In the genomic region with DNA sequence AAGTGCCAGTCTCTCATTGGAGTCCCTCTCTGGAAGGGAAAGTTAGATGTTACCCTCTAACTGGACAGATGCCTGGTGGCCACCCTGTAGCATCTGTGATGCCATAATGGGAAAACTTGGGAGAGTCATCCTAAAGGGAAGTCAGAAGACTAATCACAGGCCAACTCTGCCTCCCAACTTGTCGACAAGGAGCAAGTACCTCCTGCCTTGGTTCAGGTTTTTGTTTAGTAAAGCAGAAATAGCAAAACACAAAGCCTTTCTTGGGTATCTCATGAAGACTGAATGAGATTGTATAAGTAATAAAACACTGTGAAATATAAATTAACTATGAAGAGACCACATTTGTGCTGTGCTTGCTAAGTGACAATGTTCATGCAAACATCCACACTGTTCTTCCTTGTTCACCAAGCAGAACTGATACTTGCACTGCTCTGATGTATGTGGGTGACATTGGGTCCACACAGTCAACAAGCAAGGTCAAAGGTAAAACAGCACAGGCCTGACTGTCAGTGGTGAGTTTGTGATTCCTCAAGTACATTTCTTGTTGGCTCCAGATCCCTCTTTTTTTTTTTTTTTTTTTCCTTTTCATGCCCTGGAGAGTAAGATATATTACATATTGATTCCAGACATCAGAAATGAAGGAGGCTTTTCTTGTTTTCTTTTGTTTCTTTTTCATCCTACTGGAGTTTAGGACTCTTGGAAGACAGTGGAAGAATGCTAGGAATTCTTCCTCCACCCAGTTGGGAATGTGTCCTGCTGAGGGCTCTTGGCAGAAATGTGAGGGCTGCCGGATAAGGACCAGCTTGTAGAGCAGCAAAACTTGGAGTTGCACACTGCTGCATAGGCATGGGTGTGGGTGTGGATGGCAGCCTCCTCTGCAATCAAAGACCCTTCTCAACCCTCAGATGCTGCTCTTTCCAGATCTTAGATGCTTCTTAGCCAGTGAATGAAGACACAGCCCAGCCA, we compare ENCODE assay signal across 8 mouse cellular contexts. TPM values are rescaled to one million over a fixed set of nuclear protein-coding genes. Genes with fewer than 3 reads are reported as not detected.
DNase-seq lines count a peak whose midpoint lies in the region; ATAC-seq lines count a peak whose summit lies in the region.

A gene (minus strand): TSS at position 51 of the 966 bp plus-strand sequence.

- H3K9ac ChIP-seq in liver, embryonic 16.5 days (ENCODE audit: low read depth, low read length) = no peak within 1 kb of the TSS
- no peak within 1 kb of the TSS for H3K9ac ChIP-seq in forebrain, embryonic 12.5 days

- 0 out of 2 replicates have a peak, but pooled peaks have one; percentile 35 for ATAC-seq in liver, embryonic 16.5 days (ENCODE audit: low read depth)
- no peak for ATAC-seq in forebrain, embryonic 12.5 days (ENCODE audit: low FRiP score)
- ATAC-seq in megakaryocyte-erythroid progenitor cell, adult 5-6 weeks (replicated peaks; ENCODE audit: low FRiP score, low TSS enrichment, poor library complexity, severe bottlenecking) = no peak

- no peaks in the 10 kb centered on the region for H3K36me3 ChIP-seq in liver, embryonic 16.5 days (ENCODE audit: control insufficient read depth, insufficient read depth)
- no peaks in the 10 kb centered on the region for H3K36me3 ChIP-seq in forebrain, embryonic 12.5 days (replicated peaks)

- H3K27ac ChIP-seq in liver, embryonic 16.5 days (ENCODE audit: low read length) = no peak within 1 kb of the TSS
- H3K27ac ChIP-seq in forebrain, embryonic 12.5 days = no peak within 1 kb of the TSS

- H3K4me2 ChIP-seq in liver, embryonic 16.5 days (ENCODE audit: low read depth, low read length) = no peak within 1 kb of the TSS
- no peak within 1 kb of the TSS for H3K4me2 ChIP-seq in forebrain, embryonic 12.5 days

- H3K27me3 ChIP-seq in liver, embryonic 16.5 days (ENCODE audit: control insufficient read depth, insufficient read depth, low read depth, low read length) = no peaks in the 10 kb centered on the region
- 0 out of 2 replicates have a peak, but pooled peaks cover 3% of the 10 kb centered on the region for H3K27me3 ChIP-seq in forebrain, embryonic 12.5 days

- H3K4me3 ChIP-seq in liver, embryonic 16.5 days (ENCODE audit: low read depth, low read length) = no peak within 1 kb of the TSS
- H3K4me3 ChIP-seq in forebrain, embryonic 12.5 days (replicated peaks) = no peak within 1 kb of the TSS

- 54% methylated on average over 2 of the region's 2 CpGs for WGBS in liver, embryonic 16.5 days (ENCODE audit: insufficient replicate concordance)
- WGBS in forebrain, embryonic 12.5 days = 74% methylated on average over 2 of the region's 2 CpGs

- intact Hi-C loops in heart, postnatal 25 days (cut with DNase I) = no loop called here

- H3K4me1 ChIP-seq in liver, embryonic 16.5 days (ENCODE audit: control insufficient read depth, low read depth, low read length) = no peaks in the 10 kb centered on the region
- peaks cover 10% of the 10 kb centered on the region for H3K4me1 ChIP-seq in forebrain, embryonic 12.5 days

- DNase-seq in liver (no peak), adipocyte (ENCODE audit: low spot score) (no peak)
- no peak for DNase-seq in heart, postnatal 25 days (ENCODE audit: low spot score)
- peak; percentile 37 for DNase-seq in mesoderm, embryonic 11.5 days (ENCODE audit: low read depth, low spot score)
- DNase-seq in kidney, adult 11 months = no peak

- H3K9me3 ChIP-seq in liver, embryonic 16.5 days (replicated peaks; ENCODE audit: control insufficient read depth, low read length) = no peaks in the 10 kb centered on the region
- no peaks in the 10 kb centered on the region for H3K9me3 ChIP-seq in forebrain, embryonic 12.5 days

RNA-seq across cellular contexts. Expression of the gene that starts here (rescaled TPM):
- polyA plus RNA-seq in liver, embryonic 16.5 days (2015; fragmentation: Nextera tagmentation; extraction: Ambion mirVana) = 2.6 and 3.1 TPM in 2 replicates
- 18.0 and 19.3 TPM in 2 replicates for polyA plus RNA-seq in forebrain, embryonic 12.5 days (2016; fragmentation: Nextera tagmentation; extraction: Ambion mirVana)
- 100 to 1,000 TPM; 119 to 122 TPM for total RNA-seq in heart, postnatal 25 days (2021)
- total RNA-seq in megakaryocyte-erythroid progenitor cell, adult 5-6 weeks (2014; fragmentation: Nextera tagmentation) = 11.1 and 20.0 TPM in 2 replicates
- 10.0 and 10.1 TPM in 2 replicates for total RNA-seq in megakaryocyte-erythroid progenitor cell, adult 5-6 weeks (2017)

Comparison
In these comparisons a context has a peak if more than half of its experiments do, and no peak if none do; other contexts are left out.
1. RNA of the gene that starts here (total RNA-seq): 119 to 122 TPM in heart, postnatal 25 days; 10.0 to 20.0 TPM in megakaryocyte-erythroid progenitor cell, adult 5-6 weeks; every median in the first group is over 4 times any median in the second.